Mouse (Mus musculus) liver, adult 2 months (tissue): Measurements from ENCODE around the gene Slc26a8.

Experiments used
- CTCF ChIP-seq: fragments of 200-500 bp; IDR thresholded peaks from 2 replicates; pipeline ENCODE4 v1.5.1; 2011; ENCODE audit warnings: low read depth, low read length, control low read depth
- POLR2A ChIP-seq: fragments of 200-500 bp; IDR thresholded peaks from 2 replicates; pipeline ENCODE4 v1.6.1; 2011; ENCODE audit warnings: low read length, control low read depth; ENCODE audit not compliant: insufficient read depth; ENCODE audit errors: extremely low read depth

DNA sequence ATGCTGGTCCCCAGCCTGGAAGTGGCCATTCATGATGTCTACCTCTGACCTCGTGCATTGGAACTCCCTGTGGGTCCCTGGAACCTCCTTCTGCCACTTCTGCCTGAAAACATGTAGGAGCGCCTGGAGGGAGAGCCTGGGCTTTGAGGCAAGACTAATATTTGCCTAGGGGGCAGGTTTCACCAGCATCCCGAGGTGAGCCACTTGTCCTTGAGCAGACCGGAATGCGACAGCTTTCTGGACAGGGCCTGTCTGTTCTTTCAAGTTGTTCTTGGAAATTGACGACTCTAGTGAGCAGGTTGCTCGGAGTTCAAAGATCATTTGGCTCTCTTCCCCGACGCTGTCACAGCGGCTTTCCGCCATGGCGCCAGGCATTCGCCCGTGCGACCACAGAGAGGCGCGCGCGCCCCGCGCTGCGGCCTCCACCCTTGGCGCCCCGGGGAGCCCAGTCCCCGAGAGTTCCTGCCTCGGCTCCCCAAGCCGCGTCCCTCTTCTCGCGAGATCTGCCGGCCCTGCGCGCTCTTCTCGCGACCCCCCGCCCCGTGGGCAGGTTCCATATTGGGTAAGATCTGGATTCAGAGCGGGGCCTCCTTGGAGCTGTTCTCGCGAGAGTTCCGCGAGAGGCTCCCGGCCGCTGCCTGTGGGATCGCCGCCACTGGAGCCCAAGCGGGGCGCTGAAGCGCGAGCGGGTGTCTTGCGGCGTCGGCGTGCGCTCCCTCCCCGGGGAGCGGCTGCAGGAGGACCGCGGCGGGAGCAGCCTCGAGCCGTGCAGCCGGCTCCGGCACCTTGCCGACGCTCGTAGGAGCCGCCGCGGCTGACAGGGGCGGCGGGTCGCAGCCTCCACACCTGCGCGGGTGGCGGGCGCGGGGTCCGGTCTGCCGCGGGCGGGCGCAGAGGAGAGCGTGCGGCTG is 998 bp upstream of the Slc26a8 start, which contains the start of gene Mapk14:
- peak; percentile 93 for TF ChIP-seq CTCF
- peak; percentile 98 for TF ChIP-seq POLR2A
